14 mouse cellular contexts compared by ENCODE assay signal in the genomic region with DNA sequence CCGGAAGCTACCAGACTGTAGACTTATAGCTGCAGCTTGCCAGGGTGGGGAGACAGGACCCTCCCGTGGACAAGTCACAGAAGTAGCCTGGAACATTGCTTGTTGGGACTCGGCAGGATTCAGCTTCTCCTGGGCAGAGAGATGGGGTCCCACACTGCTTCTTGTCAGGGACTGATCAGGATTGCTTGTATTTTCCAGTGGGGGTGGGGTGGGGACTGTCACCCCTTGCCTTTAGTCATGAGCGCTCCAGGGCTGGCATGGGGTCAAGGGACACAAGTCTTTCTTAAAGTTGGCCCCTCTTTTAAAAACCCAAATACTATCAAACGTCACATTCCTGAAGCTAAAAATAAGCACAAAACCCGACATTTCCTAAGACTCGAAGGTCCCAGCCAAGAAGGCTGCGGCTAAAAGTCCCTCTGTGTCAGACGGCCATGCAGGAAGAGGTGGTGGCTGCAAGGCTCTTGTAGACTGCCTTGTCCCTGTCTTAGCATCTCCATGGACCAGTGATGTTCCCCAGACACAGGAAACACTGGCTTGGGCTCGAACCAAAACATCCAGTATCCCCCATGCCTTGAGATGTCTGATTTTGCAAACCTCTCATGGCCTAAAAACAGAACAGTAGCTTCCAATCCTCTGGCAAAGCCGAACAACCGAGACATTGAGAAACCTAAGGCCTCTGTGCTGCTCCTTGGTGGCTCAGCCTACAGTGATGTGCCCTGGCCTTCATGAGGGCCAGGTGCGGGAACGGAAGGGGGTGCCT. TPM values are rescaled to one million over a fixed set of nuclear protein-coding genes. Genes with fewer than 3 reads are reported as not detected.
DNase-seq lines count a peak whose midpoint lies in the region; ATAC-seq and TF ChIP-seq lines count a peak whose summit lies in the region.
"Had no signal": no experiment of that assay in that cellular context is flagged by ENCODE, and none has a peak within 500 bp of the region (broad histone marks: within the 10 kb centered on the region; RNA-seq: fewer than 3 reads in every experiment).

No protein-coding gene starts in this region.

- no peaks in the 10 kb centered on the region for H3K9me3 ChIP-seq in intestine, embryonic 14.5 days (ENCODE audit: control insufficient read depth, low read length)
- no peaks in the 10 kb centered on the region for H3K9me3 ChIP-seq in intestine, embryonic 16.5 days (ENCODE audit: control insufficient read depth, low read length)
- H3K9me3 ChIP-seq in heart, embryonic 13.5 days, result no peaks in the 10 kb centered on the region
- H3K9me3 ChIP-seq in limb, embryonic 15.5 days, result no peaks in the 10 kb centered on the region
- H3K9me3 ChIP-seq: embryonic facial prominence, embryonic 13.5 days had no signal

- no peak for TF ChIP-seq CTCF in olfactory bulb, adult 2 months (IDR thresholded peaks at IDR 0.05; ENCODE audit: insufficient read depth, low read depth, low read length)

- no peak overlapping the region for H3K4me3 ChIP-seq in intestine, embryonic 14.5 days (ENCODE audit: low read depth, low read length)
- H3K4me3 ChIP-seq in intestine, embryonic 16.5 days (ENCODE audit: low read length), result no peak overlapping the region
- H3K4me3 ChIP-seq in heart, embryonic 13.5 days, result no peak overlapping the region
- H3K4me3 ChIP-seq in limb, embryonic 15.5 days, result no peak overlapping the region
- H3K4me3 ChIP-seq in olfactory bulb, adult 2 months (ENCODE audit: insufficient read depth, low read depth, low read length), result no peak overlapping the region
- H3K4me3 ChIP-seq: embryonic facial prominence, embryonic 13.5 days had no signal

- DNase-seq in intestine, embryonic 14.5 days (ENCODE audit: low spot score), result no peak
- DNase-seq in T-cell, adult 2 months (ENCODE audit: low spot score), result no peak
- no peak for DNase-seq in retina, postnatal 1 day
- DNase-seq: cerebellum, adult 11 months; kidney, adult 2 months; kidney, postnatal 36 days had no signal

- 0 out of 2 replicates have a peak overlapping the region, but pooled peaks have one; percentile 11 for H3K27ac ChIP-seq in intestine, embryonic 14.5 days (ENCODE audit: low read depth)
- no peak overlapping the region for H3K27ac ChIP-seq in intestine, embryonic 16.5 days (ENCODE audit: low read length)
- H3K27ac ChIP-seq in heart, embryonic 13.5 days (replicated peaks), result peak overlapping the region; percentile 90
- peak overlapping the region; percentile 57 for H3K27ac ChIP-seq in limb, embryonic 15.5 days
- peak overlapping the region; percentile 70; the same call in 1 of the 2 replicates for H3K27ac ChIP-seq in olfactory bulb, adult 2 months (ENCODE audit: insufficient read depth, low read depth, low read length)
- H3K27ac ChIP-seq: embryonic facial prominence, embryonic 13.5 days; hindbrain, embryonic 14.5 days had no signal

- H3K27me3 ChIP-seq in intestine, embryonic 14.5 days (replicated peaks; ENCODE audit: control insufficient read depth, insufficient read depth, low read length), result peaks cover 3% of the 10 kb centered on the region; the same call in 1 of the 2 replicates
- no peaks in the 10 kb centered on the region for H3K27me3 ChIP-seq in intestine, embryonic 16.5 days (replicated peaks; ENCODE audit: control insufficient read depth, insufficient read depth, low read length)
- H3K27me3 ChIP-seq in heart, embryonic 13.5 days (replicated peaks), result no peaks in the 10 kb centered on the region
- no peaks in the 10 kb centered on the region for H3K27me3 ChIP-seq in limb, embryonic 15.5 days
- H3K27me3 ChIP-seq: embryonic facial prominence, embryonic 13.5 days had no signal

- H3K36me3 ChIP-seq in intestine, embryonic 14.5 days (ENCODE audit: control insufficient read depth, insufficient read depth, low read length), result no peaks in the 10 kb centered on the region
- H3K36me3 ChIP-seq in intestine, embryonic 16.5 days (ENCODE audit: control insufficient read depth, insufficient read depth, low read length), result no peaks in the 10 kb centered on the region
- H3K36me3 ChIP-seq in heart, embryonic 13.5 days, result no peaks in the 10 kb centered on the region
- H3K36me3 ChIP-seq in limb, embryonic 15.5 days, result no peaks in the 10 kb centered on the region
- H3K36me3 ChIP-seq: embryonic facial prominence, embryonic 13.5 days had no signal

- no peak overlapping the region for H3K9ac ChIP-seq in intestine, embryonic 14.5 days (ENCODE audit: low read length)
- no peak overlapping the region for H3K9ac ChIP-seq in intestine, embryonic 16.5 days (ENCODE audit: low read depth, low read length)
- peak overlapping the region; percentile 65 for H3K9ac ChIP-seq in heart, embryonic 13.5 days
- H3K9ac ChIP-seq in limb, embryonic 15.5 days, result no peak overlapping the region
- H3K9ac ChIP-seq: embryonic facial prominence, embryonic 13.5 days; hindbrain, embryonic 14.5 days had no signal

- TF ChIP-seq POLR2A in olfactory bulb, adult 2 months (IDR thresholded peaks at IDR 0.05; ENCODE audit: insufficient read depth, low read depth, low read length), result no peak

- ATAC-seq in intestine, embryonic 14.5 days (replicated peaks; ENCODE audit: low FRiP score, low TSS enrichment, low read depth), result no peak
- no peak for ATAC-seq in intestine, embryonic 16.5 days
- no peak for ATAC-seq in heart, embryonic 13.5 days (ENCODE audit: extremely low read depth, insufficient number of reproducible peaks, low FRiP score, low TSS enrichment)
- ATAC-seq in limb, embryonic 15.5 days (ENCODE audit: insufficient number of reproducible peaks, low FRiP score, low TSS enrichment, low read depth), result no peak
- ATAC-seq: CD4-positive, CD25-positive, alpha-beta regulatory T cell, adult 4 months had no signal

- no peaks in the 10 kb centered on the region for H3K4me1 ChIP-seq in intestine, embryonic 14.5 days (replicated peaks; ENCODE audit: control insufficient read depth, insufficient read depth, low read length)
- H3K4me1 ChIP-seq in intestine, embryonic 16.5 days (ENCODE audit: control insufficient read depth, insufficient read depth, low read length), result no peaks in the 10 kb centered on the region
- peaks cover 50% of the 10 kb centered on the region for H3K4me1 ChIP-seq in heart, embryonic 13.5 days
- H3K4me1 ChIP-seq in limb, embryonic 15.5 days, result peaks cover 15% of the 10 kb centered on the region; the same call in 1 of the 2 replicates
- peaks cover 34% of the 10 kb centered on the region for H3K4me1 ChIP-seq in olfactory bulb, adult 2 months (ENCODE audit: control insufficient read depth, insufficient read depth, low read length)

- H3K4me2 ChIP-seq in intestine, embryonic 14.5 days (ENCODE audit: low read length), result no peak overlapping the region
- no peak overlapping the region for H3K4me2 ChIP-seq in intestine, embryonic 16.5 days (ENCODE audit: low read depth, low read length)
- 0 out of 2 replicates have a peak overlapping the region, but pooled peaks have one; percentile 5 for H3K4me2 ChIP-seq in heart, embryonic 13.5 days
- no peak overlapping the region for H3K4me2 ChIP-seq in limb, embryonic 15.5 days
- H3K4me2 ChIP-seq: embryonic facial prominence, embryonic 13.5 days; hindbrain, embryonic 14.5 days; liver, embryonic 11.5 days had no signal

- 72% methylated on average over 14 of the region's 14 CpGs for WGBS in intestine, embryonic 14.5 days
- WGBS in intestine, embryonic 16.5 days, result 71% methylated on average over 14 of the region's 14 CpGs
- WGBS in heart, embryonic 13.5 days, result 50% methylated on average over 14 of the region's 14 CpGs
- WGBS in limb, embryonic 15.5 days, result 66% methylated on average over 14 of the region's 14 CpGs
- WGBS in olfactory bulb, adult 2 months, result 79% methylated on average over 14 of the region's 14 CpGs

RNA-seq across cellular contexts. Expression of gene Adarb1, which starts 37.4 kb away (rescaled TPM):
- polyA plus RNA-seq in intestine, embryonic 14.5 days (2014; fragmentation: Nextera tagmentation; extraction: Ambion mirVana), result 3.8 and 5.7 TPM in 2 replicates
- 2.7 and 3.0 TPM in 2 replicates for polyA plus RNA-seq in intestine, embryonic 16.5 days (2015; fragmentation: Nextera tagmentation; extraction: Ambion mirVana)
- polyA plus RNA-seq in heart, embryonic 13.5 days (2015; fragmentation: Nextera tagmentation; extraction: Ambion mirVana), result 10.7 and 12.1 TPM in 2 replicates
- polyA plus RNA-seq in limb, embryonic 15.5 days (2015; fragmentation: Nextera tagmentation; extraction: Ambion mirVana), result 4.4 and 4.8 TPM in 2 replicates
- 127 TPM in 1 of 2 replicates, not detected in the other for polyA plus RNA-seq in olfactory bulb, adult 2 months (2012; ENCODE audit: insufficient read depth, insufficient read length, low replicate concordance, missing spikeins)
